Mouse (Mus musculus): ENCODE measurements around the gene Plaa. TPM values are rescaled to one million over a fixed set of nuclear protein-coding genes. Genes with fewer than 3 reads are reported as not detected.
"Not testable (repeated sequence)": the region's sequence is repeated elsewhere in the genome, so short reads cannot be mapped to it uniquely, and the experiment has no call there.

The Plaa gene
- 10 to 100 TPM; 29.9 to 41.3 (median 34.4) TPM for polyA plus RNA-seq (2017; shearing (Covaris generic))

DNA sequence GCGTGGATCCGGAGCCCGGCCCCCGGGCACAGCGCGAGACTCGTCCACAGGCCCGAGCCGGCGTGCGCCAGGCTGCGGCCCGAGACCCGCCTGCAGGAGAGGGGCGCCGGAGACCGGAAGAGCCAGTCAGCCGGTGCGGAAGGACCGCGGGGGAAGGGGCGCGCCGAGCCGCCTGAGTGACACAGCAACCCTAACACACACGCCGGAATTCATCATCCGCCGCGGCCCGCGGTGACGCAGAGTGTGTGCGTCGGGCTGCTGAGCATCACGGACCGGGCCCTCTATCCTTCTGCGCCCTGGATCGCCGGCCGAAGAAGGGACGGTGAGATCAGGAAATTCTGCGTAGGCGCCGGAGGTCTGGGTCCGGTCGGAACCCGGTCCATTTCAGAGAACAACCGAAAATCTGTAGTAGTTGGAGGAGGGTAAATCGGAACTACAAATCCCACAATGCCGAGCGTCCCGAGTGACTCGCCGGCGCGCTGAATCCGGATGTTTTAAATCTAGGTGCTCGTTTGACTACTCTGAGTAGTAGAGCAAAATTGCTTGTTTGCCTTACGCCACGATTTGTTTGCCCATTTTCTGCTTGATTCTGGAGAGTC lies at the start of gene Plaa:
Gene Plaa, minus strand, starts transcription at position 214 of the 599 bp plus-strand sequence.
- ATAC-seq: peak; percentile 96

DNA sequence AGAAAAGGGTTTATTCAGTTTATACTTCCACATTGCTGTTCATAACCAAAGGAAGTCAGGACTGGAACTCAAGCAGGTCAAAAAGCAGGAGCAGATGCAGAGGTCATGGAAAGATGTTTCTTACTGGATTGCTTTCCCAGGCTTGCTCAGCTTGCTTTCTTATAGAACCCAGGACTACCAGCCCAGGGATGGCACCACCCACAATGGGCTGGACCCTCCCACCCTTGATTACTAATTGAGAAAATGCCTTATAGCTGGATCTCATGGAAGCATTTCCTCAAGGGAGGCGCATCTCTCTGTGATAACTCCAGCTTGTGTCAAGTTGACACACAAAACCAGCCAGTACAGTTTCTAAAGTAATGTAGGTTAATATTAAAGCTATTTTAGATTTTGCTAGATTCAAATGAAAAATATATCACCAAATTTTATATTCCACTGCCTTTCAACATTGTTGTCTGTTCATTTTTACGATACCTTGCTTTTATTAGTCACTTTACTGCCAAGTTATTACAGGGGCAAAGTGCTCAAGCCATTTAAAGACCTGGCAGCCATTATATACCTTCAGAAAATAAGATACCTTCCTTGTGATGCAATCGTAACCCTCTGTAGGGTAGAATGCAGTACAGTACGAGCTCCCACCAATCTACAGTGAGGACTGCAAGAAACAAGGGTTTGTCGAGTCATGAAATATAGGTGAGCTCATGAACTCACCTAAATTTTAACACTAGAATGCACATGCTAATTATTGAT lies 47.6 kb upstream of the Plaa start:
- ATAC-seq: not testable (repeated sequence)

DNA sequence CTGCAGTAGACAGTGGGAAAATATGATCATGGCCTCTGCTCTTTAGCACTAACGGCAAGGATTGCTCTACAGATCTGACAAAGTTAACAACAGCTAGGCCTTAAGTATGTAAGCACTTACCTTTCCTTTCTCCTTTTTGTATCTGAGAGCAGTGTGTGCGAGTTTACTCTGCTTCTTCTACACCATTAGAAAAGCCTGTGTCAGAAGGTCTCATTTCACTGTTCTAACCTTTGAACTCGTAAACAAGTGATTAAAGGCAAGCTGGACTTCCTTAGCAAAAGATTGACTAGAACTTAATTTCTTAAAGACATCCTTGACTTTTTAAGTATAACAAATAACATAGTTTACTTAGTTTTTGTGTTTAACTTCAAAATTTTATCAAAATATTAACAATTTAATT lies 46.9 kb upstream of the Plaa start, which contains the start of gene Lrrc19:
Gene Lrrc19, minus strand, starts transcription at position 225 of the 400 bp plus-strand sequence.
- no peak for ATAC-seq

DNA sequence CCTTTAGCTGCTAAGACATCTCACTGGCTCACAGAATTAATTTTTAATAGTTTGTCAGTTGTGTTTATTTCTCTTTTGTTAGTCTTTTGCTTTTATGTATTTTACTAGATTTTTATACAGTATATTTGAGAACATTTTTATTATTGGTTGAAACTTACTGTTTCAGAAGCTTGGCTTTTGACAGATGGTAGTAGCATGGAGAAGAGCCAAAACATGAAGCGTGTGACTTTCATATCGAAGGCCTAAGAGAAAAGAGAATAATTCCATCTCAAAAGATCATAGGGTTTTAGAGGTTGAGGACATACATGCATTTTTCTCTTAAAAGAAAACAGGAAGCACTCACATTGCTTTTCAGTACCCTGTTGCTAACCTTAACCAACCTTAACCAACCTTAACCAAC lies 40.1 kb upstream of the Plaa start:
- ATAC-seq: no peak

DNA sequence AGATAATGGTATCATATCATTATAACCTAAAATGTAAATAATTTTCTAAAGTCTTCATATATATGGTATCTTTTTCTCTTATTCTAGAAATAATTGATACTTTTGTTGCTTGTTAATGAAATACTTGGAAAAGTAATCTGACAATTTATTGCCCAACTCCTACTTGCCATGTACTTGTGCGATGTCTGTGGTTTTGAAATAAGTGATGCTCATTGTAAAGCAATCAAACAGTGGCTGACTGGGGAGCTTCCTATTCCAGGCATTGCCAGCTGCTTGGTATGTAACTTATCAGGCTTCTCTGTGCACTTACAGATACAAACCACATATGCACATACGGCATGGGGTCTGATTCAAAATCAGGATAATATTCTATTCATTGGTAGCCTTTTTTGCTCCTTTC lies 17.0 kb upstream of the Plaa start:
- ATAC-seq: no peak

DNA sequence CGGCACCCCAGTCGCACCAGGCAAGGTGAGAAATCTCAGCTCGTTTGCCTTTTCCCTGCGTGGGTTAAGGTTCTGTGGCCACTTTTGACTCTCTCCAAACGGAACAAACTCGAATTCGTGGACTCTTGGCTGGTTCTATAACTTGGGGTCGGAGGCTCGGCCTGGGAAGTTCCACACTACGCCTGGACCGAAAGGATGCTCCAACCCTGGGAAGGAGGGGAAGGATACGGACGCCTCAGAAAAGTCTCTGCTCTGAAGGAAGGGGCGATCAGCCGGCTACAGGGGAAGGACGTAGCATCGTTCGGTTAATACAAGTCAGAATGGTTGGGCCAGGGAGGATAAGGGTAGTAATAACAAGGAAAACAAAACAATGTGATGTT lies 11.6 kb upstream of the Plaa start:
- ATAC-seq: no peak

DNA sequence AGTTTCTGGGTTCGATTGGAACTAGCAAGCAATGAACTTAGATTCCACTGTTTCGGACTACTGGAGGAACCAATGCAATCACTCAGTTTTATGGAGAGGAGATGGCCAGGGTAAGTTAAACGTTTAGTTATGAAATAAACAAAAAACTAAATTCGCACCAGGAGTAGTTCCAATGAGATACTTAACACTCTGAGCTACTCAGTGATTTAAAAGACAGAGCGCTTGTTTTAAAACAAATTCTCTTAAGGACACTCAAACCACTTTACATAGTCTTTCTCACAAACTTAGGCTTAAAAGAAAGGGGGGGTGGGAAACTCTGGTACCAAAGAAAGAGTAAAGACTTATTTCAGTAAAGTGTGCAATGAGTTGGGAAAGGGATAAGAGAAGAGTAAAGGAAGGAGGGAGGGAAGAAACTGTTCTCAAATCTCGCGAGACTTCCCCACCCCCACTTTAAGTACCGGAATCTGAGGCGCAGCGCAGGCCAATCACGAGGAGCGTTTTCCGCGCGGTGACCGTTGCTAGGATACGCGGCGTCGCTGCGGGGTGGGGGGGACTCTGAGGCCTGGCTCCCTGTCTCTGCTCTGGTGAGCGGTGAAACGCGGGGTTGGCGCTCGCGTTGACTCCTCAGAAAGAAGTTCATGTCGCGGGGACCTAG lies 11.1 kb upstream of the Plaa start, which contains the start of gene Ift74:
Gene Ift74, plus strand, starts transcription at position 520 of the 655 bp plus-strand sequence.
- ATAC-seq: peak; percentile 99

DNA sequence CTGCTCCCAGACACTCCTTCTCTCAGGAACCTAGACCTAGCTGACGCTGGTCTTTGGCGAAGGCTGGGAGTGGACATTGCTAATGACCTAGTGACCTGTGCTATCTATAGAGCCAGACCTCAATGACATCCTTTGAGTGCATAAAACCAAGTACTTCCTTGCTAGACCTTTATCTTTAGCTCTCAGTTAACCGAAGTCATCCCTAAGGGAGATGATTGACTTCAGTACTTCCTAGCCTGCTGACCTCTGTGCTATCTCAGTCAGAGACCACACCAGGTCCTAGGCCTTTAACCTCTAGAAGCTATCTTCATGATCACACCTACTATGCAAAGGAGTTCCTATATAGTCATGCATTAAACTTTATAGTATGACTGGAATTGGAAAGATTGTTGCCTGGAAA lies 7.3 kb upstream of the Plaa start:
- ATAC-seq: no peak

DNA sequence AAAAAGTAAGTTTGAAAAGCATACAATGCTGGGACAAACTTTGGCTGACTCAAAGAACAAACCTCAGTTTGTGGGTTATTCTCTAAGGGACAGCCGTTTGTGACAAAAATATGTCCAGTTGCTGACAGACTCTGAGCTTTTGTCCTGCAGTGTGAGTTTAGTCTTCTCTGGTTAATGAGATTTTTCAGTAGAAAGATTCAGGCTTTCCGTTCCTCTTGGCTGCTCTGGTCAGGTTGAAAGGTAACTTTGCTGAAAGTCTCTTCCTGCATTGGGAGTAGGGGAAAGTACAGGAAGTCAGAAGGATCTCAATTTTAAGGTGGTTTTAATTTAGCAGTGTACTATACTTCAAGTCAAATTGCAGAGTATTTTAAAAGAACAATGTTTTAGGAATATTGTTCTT lies 2.5 kb upstream of the Plaa start:
- no peak for ATAC-seq

DNA sequence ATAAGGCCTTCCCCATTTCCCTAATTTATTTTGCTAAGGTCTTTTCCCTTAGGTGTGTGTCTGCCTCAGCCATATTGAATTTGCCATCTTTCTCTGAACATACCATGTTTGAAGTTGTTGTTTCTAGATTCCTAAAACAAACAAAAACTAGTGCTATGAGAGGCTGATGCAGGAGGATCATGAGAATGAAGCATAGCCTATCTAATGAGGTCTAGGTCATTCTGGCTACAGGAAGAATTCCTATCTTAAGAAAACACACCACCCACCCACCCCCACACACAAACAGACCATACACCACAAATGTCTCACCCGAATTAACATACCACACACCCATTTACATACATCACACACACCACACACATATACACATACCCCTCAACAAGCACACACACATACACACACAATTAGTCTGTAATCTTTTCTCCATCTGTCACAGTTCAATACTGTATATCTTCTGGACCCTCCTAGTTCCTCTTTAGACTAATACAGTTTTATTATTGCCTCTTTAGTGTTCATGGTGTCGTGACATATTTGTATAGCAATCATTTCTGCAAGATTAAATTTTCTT lies 1.5 kb upstream of the Plaa start:
- no peak for ATAC-seq

DNA sequence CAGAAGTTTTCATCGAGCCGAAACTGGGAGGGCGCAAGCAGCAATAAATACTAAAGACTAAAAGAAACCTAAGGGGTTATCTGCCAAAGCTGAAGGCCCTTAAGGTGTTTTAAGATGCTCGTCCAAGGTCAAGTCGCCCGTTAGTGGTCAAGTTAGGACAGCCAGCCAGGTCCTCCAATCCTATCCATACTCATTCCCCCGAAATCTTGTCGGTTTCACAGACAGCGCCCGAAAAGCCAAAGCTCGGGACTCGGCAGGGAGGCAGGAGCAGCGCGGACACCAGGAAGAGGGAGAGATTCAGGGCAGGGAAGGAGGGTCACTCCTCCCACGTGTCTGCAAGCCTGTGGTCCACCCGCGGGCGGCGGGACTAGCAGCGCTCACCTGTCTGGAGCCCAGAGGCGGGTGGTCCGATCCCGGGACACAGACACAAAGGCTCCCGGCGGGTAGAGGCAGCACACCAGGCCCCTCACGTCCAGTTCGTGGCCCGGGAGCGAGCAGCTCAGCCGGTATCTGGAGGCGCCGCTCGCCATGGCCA lies 481 bp downstream of the Plaa start:
- ATAC-seq: peak; percentile 11

DNA sequence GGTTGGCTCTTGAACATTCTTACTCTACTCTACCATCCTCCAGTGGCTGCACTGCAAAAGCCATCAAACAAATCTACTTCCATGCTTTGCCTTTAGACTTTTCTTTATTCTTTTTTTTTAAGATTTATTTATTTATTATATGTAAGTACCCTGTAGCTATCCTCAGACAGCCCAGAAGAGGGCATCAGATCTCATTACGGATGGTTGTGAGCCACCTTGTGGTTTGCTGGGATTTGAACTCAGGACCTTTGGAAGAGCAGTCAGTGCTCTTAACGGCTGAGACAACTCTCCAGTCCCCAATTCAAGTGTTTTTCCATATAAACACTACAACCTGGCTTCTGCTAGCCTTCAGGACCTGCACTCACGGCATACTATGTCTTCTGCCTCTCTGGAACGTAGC lies 1.6 kb downstream of the Plaa start:
- ATAC-seq: no peak

DNA sequence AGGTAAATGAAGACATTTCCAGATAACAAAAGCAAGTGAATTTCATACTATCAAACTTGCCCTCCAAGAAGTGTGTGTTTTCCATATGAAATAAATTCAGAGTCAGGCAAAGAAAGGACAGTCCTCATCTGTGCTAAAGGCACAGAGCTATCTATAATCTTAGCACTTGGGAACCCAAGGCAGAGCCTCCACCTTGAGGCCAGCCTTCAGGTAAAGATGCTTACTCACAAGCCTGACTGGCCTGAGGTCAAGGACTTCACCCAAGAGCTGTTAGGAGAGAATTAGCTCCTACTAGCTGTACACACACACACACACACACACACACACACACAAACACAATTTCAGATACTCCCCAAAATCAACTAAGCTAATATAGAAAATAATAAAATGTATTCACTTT lies 10.3 kb downstream of the Plaa start:
- no peak for ATAC-seq

DNA sequence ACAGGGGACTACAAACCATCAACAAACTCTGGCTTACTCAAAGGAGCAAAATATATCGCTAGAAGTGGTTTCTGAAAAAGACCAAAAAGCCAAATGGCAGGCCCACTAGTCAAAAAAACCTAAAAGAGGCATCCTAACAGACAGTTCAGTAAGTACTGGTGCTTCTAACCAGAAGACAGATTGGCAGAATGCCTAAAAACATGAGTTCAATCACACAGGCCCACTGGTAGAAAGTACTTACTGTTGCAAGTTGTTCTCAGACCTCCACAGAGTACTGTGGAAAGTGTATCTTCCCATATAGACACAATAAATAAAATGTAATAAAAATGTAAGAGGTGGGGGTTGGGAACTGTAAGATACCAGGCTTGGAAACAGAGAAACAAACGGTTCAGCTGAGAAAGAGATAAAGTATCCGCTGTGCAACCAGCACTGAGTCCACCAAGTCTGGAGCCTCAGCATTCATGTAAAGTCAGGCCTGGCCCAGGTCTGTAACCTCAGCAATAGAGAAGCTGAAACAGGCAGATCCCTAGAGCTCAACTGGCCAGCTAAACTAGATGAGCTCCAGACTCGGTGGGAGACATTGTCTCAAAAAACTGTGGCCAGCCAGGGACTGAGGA lies 11.2 kb downstream of the Plaa start:
- no peak for ATAC-seq

DNA sequence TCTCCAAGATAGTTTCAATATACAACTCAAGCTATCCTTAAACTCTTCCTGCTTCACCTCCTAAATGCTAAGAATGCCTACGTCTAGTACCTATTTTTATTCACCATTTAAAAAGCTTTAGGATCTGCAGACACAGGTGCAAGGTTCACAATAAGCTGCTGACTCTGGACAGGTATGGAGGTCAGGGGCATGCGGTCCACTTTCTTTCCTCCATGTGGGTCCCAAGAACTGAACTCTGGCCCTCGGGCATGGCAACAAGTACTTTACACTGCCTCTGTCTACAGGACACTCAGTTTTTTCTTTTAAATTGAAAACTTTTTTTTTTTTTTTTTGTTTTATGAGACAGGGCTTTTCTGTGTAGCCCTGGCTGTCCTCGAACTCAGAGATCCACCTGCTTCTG lies 30.4 kb downstream of the Plaa start:
- no peak for ATAC-seq

DNA sequence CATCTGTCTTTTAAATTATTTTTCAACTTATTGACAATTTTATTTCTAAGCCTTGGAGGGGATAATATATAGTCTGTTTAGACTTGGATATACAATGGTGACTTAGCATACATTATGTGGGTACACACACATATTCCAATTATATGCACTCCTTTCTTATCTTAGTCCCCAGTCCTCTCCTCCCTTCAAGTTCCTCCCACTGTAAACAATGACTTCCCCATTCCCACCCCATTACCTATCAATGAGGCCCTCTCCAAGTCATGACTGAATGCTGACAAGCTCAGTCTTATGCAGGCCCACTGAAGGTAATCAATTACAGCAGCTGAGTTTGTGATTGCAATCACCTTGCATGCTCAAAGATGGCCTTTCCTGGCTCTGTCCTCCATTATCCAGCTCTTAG lies 38.7 kb downstream of the Plaa start:
- no peak for ATAC-seq

DNA sequence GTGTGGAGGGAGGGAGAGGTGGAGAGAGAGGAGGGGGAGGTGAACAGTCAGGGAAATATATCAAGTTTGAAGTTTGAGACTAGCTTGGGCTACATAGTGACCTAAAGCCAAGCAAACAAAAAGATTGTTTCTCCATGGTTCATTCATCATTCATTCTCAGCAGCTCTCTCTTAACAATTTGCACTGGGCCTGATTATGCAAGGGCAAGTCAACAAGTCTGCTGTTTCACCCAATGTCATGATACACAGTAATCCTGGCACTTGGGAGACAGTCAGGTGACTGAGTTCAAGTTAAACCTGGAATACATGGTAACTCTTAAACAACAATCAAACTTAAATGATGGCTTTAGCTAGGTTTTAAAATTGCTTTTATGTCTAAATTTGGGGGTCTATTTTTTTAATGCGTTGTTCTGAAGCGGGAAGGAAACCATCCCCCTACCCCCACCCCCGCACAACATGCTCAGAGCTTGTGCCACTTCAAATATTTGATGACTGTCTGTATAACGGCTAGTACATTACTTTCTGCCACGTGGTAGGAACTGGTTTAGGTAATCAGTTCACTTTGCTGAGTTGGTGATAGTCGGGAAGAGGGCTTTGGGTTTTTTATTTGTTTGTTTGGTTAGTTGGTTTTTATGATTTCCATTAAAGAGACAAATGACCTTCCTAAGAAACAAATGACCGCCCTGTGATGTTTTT lies 40.9 kb downstream of the Plaa start:
- no peak for ATAC-seq

DNA sequence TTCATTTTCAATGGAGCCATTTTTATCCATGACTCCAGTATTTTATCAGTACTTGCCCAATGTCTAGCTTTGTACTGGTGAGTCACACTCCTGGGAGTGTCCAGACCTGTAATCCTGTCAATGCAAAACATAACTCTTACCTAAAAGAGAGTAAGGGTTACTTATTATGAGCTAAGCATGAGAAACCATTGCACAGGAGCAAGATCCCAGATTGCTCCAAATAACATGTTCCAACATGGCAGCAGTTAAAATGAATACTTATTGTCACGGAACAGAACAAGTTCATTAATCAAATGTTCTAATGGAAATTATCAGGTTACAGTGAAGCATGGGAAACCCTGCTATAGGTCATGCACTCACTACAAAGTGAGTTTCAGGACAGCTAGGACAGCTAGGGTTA lies 42.7 kb downstream of the Plaa start:
- ATAC-seq: no peak

DNA sequence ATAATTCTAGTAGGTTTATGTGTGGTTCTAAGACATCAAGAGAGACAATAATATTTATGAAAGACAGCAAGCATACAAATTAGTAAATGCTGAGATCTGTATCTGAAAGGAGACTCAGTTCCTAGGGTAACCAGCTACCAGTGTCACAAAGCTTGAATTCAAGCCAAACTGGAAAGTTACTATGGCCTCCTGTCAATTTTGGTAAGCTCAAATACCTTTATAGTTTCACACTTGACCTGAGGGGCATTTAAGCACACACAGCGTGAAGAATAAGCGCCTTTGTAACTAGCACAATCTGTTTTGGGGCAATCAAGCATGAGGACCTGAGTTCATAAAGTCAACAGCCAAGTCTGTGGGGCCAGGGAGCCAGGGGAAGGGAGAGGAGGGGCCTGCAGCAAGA lies 43.8 kb downstream of the Plaa start:
- ATAC-seq: no peak

DNA sequence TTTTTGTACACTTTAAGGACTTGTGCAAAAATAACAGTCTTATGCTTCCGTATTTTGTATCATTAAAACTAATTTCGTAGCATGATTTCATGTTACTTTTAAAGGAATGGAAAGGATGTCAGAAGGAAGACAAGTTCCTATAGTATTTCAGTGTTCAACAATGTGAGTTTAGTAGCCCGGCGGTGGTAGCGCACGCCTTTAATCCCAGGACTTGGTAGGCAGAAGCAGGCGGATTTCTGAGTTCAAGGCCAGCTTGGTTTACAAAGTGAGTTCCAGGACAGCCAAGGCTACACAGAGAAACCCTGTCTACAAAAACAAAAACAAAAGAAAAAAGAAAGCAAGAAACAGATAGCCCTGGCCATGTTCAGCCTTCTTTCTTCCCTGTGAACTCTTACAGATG lies 45.9 kb downstream of the Plaa start:
- no peak for ATAC-seq

DNA sequence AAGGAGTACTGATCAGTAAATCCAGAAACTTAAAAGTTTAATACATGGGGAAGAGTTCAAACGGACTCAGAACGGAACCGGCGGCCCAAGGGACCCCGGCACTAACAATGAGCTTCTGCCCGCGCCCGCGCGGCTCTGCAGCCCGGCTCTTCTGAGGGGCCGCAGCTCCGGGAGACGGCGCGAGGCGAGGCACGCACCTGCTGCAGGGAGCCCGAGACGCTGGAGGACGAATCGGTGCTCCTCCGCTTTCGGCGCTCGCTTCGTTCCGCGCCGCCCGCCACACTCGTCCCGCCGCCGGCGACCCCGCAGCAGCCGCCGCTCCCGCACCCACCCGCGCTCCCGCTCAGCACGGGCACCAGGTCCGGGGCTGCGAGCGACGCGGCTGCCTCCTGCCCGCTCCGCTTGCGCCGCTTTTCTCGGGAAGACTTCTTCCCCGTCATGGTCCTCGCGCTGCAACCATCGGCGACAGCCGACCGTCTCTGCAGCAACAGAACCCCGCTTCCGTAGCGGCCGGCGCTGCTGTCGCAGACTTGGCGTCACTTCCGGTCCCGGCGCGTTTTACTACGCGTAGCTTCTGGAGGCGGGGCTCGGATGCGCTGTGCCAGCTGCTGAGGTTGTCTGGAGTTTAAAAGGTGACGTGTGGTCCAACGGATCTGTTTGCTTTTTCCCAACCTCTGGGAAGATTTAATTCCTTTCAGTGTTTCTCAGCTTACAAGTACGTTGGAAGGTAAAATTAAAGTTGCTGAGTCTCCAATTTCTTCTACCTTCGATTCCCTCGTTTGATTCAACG lies 46.6 kb downstream of the Plaa start, which contains the start of the genes Gm10306 and Caap1:
Gene Gm10306, plus strand, starts transcription at position 282 of the 790 bp plus-strand sequence.
Gene Caap1, minus strand, starts transcription at position 532 of the 790 bp plus-strand sequence.
- ATAC-seq: peak; percentile 97
